Comparison of ENCODE assay signal across 8 mouse cellular contexts in genomic region chr2:162999744-163000143, GRCm38 (mm10). TPM values are rescaled to one million over a fixed set of nuclear protein-coding genes. Genes with fewer than 3 reads are reported as not detected.
DNase-seq lines count a peak whose midpoint lies in the region; ATAC-seq and TF ChIP-seq lines count a peak whose summit lies in the region.
"Had no signal": no experiment of that assay in that cellular context is flagged by ENCODE, and none has a peak within 500 bp of the region (broad histone marks: within the 10 kb centered on the region; RNA-seq: fewer than 3 reads in every experiment).

No protein-coding gene starts in this region.

- H3K27ac ChIP-seq in hindbrain, embryonic 11.5 days (ENCODE audit: low read depth, low read length), result no peak overlapping the region
- no peak overlapping the region for H3K27ac ChIP-seq in hindbrain, embryonic 12.5 days

- WGBS in hindbrain, embryonic 11.5 days, result 25% methylated on average over 3 of the region's 3 CpGs
- 39% methylated on average over 3 of the region's 3 CpGs for WGBS in hindbrain, embryonic 12.5 days

- no peaks in the 10 kb centered on the region for H3K4me1 ChIP-seq in hindbrain, embryonic 11.5 days (replicated peaks; ENCODE audit: control insufficient read depth, insufficient read depth, low read length)
- H3K4me1 ChIP-seq in hindbrain, embryonic 12.5 days, result peaks cover 5% of the 10 kb centered on the region; the same call in 1 of the 2 replicates
- peaks cover 22% of the 10 kb centered on the region for H3K4me1 ChIP-seq in E14TG2a.4 (replicated peaks; ENCODE audit: low read depth, low read length)

- no peak for ATAC-seq in hindbrain, embryonic 11.5 days (ENCODE audit: low FRiP score)
- no peak for ATAC-seq in hindbrain, embryonic 12.5 days (ENCODE audit: low FRiP score)
- ATAC-seq in common myeloid progenitor, adult 5-6 weeks (replicated peaks; ENCODE audit: low read depth, poor library complexity, severe bottlenecking), result peak; percentile 55; the same call in 1 of the 2 replicates

- H3K9me3 ChIP-seq in hindbrain, embryonic 11.5 days (ENCODE audit: control insufficient read depth, low read length), result no peaks in the 10 kb centered on the region
- H3K9me3 ChIP-seq in hindbrain, embryonic 12.5 days (replicated peaks), result no peaks in the 10 kb centered on the region
- no peaks in the 10 kb centered on the region for H3K9me3 ChIP-seq in E14TG2a.4 (ENCODE audit: low read length)

- no peak overlapping the region for H3K4me3 ChIP-seq in hindbrain, embryonic 11.5 days (ENCODE audit: low read depth, low read length)
- H3K4me3 ChIP-seq in hindbrain, embryonic 12.5 days, result no peak overlapping the region
- H3K4me3 ChIP-seq in E14TG2a.4 (replicated peaks; ENCODE audit: low read length), result no peak overlapping the region

- H3K4me2 ChIP-seq in hindbrain, embryonic 11.5 days (replicated peaks; ENCODE audit: low read depth, low read length), result no peak overlapping the region
- H3K4me2 ChIP-seq in hindbrain, embryonic 12.5 days (replicated peaks), result no peak overlapping the region

- TF ChIP-seq CTCF in E14TG2a.4 (conservative IDR thresholded peaks at IDR 0.05; ENCODE audit: low read length), result peak; percentile 56

- H3K36me3 ChIP-seq in hindbrain, embryonic 11.5 days (ENCODE audit: control insufficient read depth, insufficient read depth, low read length), result no peaks in the 10 kb centered on the region
- no peaks in the 10 kb centered on the region for H3K36me3 ChIP-seq in hindbrain, embryonic 12.5 days
- H3K36me3 ChIP-seq in E14TG2a.4 (ENCODE audit: insufficient read depth, low read length), result no peaks in the 10 kb centered on the region

- DNase-seq in hindbrain, embryonic 11.5 days (ENCODE audit: low spot score), result peak; percentile 58
- DNase-seq in 416B (ENCODE audit: low read depth), result peak; percentile 59
- DNase-seq in lung, adult 18-20 months, result peak; percentile 24 to 44
- DNase-seq in spleen, postnatal 36 days (ENCODE audit: low spot score in 2 of 2), result no peak

- H3K9ac ChIP-seq in hindbrain, embryonic 11.5 days (ENCODE audit: low read depth, low read length), result no peak overlapping the region
- no peak overlapping the region for H3K9ac ChIP-seq in hindbrain, embryonic 12.5 days

- H3K27me3 ChIP-seq in hindbrain, embryonic 11.5 days (ENCODE audit: control insufficient read depth, insufficient read depth, low read length), result no peaks in the 10 kb centered on the region
- no peaks in the 10 kb centered on the region for H3K27me3 ChIP-seq in hindbrain, embryonic 12.5 days
- peaks cover under 1% of the 10 kb centered on the region; the same call in 1 of the 2 replicates for H3K27me3 ChIP-seq in E14TG2a.4 (ENCODE audit: insufficient read depth, low read length)

RNA-seq across cellular contexts. Expression of gene Sgk2, which starts 12.6 kb away (rescaled TPM):
- not detected in 2 replicates for polyA plus RNA-seq in hindbrain, embryonic 11.5 days (2014; fragmentation: Nextera tagmentation; extraction: Ambion mirVana)
- not detected in 2 replicates for polyA plus RNA-seq in hindbrain, embryonic 12.5 days (2016; fragmentation: Nextera tagmentation; extraction: Ambion mirVana)
- 1.1 TPM in 1 of 2 replicates, not detected in the other for total RNA-seq in common myeloid progenitor, adult 5-6 weeks (2017)
- total RNA-seq: gastrocnemius, postnatal 4 days had no signal

RNA-seq across cellular contexts. Expression of gene Ift52, which starts 17.4 kb away (rescaled TPM):
- 59.7 and 63.6 TPM in 2 replicates for polyA plus RNA-seq in hindbrain, embryonic 11.5 days (2014; fragmentation: Nextera tagmentation; extraction: Ambion mirVana)
- polyA plus RNA-seq in hindbrain, embryonic 12.5 days (2016; fragmentation: Nextera tagmentation; extraction: Ambion mirVana), result 48.9 and 52.7 TPM in 2 replicates
- total RNA-seq in common myeloid progenitor, adult 5-6 weeks (2017), result 24.3 and 29.8 TPM in 2 replicates

RNA-seq across cellular contexts. Expression of gene Mybl2, which starts 54.7 kb away (rescaled TPM):
- 17.7 and 19.8 TPM in 2 replicates for polyA plus RNA-seq in hindbrain, embryonic 11.5 days (2014; fragmentation: Nextera tagmentation; extraction: Ambion mirVana)
- polyA plus RNA-seq in hindbrain, embryonic 12.5 days (2016; fragmentation: Nextera tagmentation; extraction: Ambion mirVana), result 16.4 and 23.3 TPM in 2 replicates
- 18.8 and 25.9 TPM in 2 replicates for total RNA-seq in common myeloid progenitor, adult 5-6 weeks (2017)

RNA-seq across cellular contexts. Expression of gene L3mbtl1, which starts 56.5 kb away (rescaled TPM):
- 0.13 and 0.45 TPM in 2 replicates for polyA plus RNA-seq in hindbrain, embryonic 11.5 days (2014; fragmentation: Nextera tagmentation; extraction: Ambion mirVana)
- polyA plus RNA-seq in hindbrain, embryonic 12.5 days (2016; fragmentation: Nextera tagmentation; extraction: Ambion mirVana), result 0.20 and 0.41 TPM in 2 replicates
- not detected in 2 replicates for total RNA-seq in common myeloid progenitor, adult 5-6 weeks (2017)

Comparison
In these comparisons a context has a peak if more than half of its experiments do, and no peak if none do; other contexts are left out.
1. DNase-seq: peak in hindbrain, embryonic 11.5 days (single experiment), 416B (single experiment) and lung, adult 18-20 months (2 of 2); none in spleen, postnatal 36 days (0 of 2).